Mouse (Mus musculus) monocyte, adult 2 months (primary cell): ENCODE results near the gene Vmn2r3.
"Not testable (repeated sequence)": the region's sequence is repeated elsewhere in the genome, so short reads cannot be mapped to it uniquely, and the experiment has no call there.

Experiments used
- DNase-seq, 2 experiments: peaks; one replicate each; pipeline ENCODE4 v3.0.0; 2022; ENCODE audit warnings: low spot score in 2 of 2, low read depth in 1 of 2

Gene Vmn2r3

DNA sequence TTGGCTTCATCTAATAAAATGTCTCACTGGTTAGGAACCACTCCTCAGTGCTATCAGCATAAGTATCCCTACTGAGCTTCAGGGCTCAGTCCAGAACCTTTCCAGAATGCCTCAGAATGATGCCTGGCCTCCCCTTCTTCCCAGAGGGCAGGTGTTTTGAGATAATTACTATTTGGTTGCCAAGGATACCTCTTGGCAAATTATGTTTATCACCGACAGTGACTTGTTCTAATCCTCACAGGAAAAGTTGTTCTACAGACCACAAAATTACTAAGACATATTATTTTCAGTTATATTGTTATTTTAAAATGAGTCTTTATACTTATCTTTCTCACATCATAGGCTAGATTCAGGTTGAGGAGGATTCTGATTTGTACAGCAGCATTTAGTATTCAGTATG, at the start of gene Vmn2r3:
TSS of gene Vmn2r3 (minus strand) at position 101 of the 400 bp plus-strand sequence.
- DNase-seq = no peak

GRCm38 (mm10) chr3:64332548-64332947, 43.0 kb upstream of the Vmn2r3 start:
- DNase-seq = no peak

DNA sequence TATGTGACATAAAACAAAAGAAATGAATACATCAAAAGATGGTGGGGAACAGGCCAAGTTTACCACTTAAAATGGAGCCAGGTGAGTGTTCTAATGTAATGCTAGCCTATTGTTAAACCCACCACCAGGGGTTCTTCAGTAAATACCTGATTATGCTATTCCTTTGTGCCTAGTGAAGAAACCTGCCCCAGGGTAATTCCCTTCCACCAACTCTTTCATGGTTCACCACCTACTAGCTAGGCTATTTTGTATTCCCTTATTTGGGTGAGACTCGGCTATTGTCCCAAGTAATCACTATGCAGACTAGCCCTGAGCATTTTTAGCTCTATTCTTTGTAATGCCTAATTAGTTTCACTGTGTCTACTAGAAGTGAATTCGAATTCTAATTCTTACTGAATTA, 32.3 kb upstream of the Vmn2r3 start:
- no peak for DNase-seq

GRCm38 (mm10) chr3:64306799-64307198, 17.3 kb upstream of the Vmn2r3 start:
- DNase-seq = no peak

GRCm38 (mm10) chr3:64265762-64266112, 23.8 kb downstream of the Vmn2r3 start:
- DNase-seq = no peak

- DNase-seq = not testable (repeated sequence)
Measured at GRCm38 (mm10) chr3:64265056-64265761, 24.3 kb downstream of the Vmn2r3 start.

DNA sequence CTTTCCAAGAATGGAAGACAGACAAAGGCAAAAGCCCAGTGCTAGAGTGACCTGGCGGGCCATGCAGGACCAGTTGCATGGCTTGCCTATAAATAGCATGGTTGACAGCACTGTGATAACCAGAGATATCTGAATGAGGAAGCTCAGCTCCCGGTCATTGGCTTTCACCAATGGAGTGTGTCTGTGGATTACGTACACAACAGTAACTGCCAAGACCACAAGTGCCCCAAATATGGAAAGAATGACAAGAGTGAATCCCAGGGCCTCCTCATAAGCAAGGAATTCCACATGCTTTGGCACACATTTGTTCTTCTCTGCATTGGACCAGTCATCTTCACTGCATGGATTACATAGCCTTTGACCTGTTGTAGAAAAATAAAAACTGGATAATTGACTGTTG, 29.9 kb downstream of the Vmn2r3 start:
- DNase-seq = no peak

DNA sequence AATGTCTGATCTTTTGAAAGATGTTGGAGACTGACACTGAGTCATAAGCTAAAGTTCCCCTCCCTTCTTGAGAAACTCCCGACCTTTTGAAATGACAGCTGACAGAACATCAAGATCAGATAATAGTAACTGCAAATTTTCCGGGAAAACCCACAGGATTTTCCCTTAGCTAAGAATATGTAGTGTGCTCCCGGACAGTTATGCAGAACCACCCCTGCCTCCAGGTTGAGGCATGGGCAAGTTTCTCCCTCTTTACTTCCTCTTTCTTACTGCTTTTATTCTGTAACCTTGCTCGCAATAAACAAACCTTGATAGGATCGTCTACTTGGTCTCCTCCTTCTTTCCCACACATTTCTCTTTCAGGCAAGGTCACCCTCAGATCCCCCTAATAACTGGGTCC, 37.9 kb downstream of the Vmn2r3 start:
- DNase-seq = no peak

- DNase-seq = not testable (repeated sequence)
Measured at GRCm38 (mm10) chr3:64250461-64250860, 39.0 kb downstream of the Vmn2r3 start.

DNA sequence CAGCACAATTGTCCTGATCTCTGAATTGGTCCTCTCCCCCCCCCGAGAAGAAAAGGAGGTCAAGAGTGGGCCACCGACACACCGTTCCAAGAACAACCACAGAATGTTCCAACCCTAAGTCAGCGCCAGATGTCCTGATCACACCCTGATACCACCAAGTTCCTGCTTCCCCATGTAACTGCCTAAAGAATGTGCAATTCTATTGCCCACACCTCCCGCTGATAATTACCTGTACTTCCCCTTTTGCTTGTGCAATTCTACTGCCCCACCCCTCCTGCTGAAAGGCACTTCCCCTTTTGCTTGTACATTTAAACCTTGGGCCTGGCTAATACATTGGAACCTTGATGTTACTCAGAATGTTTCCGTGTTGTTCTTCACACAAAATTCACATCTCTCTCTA, 54.0 kb downstream of the Vmn2r3 start:
- DNase-seq = not testable (repeated sequence)

DNA sequence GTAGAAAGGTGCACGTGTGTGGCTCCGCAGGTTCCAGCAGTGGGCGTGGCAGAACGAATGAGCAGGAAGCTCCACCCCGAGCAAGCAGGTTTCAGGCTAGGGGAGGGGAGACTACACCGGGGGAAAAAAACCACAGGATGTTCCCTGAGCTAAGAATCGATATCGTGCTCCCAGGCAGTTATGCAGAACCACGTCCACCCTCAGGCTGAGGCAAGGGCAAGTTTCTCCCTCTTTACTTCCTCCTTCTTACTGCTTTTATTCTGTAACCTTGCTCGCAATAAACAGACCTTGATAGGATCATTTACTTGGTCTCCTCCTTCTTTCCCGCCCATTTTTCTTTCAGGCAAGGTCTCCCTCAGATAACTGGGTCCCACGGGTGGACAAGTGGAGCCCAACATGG, 55.9 kb downstream of the Vmn2r3 start:
- not testable (repeated sequence) for DNase-seq

DNA sequence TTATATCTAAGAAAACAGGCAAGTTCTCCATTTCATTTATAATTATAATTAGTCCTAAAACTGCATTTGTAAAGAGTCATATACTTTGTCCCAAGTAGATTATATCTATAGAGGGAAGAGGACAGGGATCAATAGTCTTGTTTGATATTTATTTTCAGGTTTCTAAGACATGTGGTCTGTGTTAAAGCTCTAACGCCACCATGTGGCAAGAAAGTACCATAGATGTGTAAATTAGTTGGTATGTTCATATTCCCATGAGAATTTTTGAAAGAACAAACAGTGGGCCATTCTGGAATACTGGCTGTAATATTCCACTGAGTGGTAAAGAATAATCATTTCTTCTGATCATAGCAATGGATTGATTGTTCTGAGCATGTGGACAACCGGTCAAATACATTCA, 62.3 kb downstream of the Vmn2r3 start:
- DNase-seq = no peak
